Mouse (Mus musculus) frontal cortex, adult (tissue): ENCODE measurements around the gene Zbtb40.

Source experiments
- ATAC-seq: cut with Nextera tagmentation; 2 replicates; pipeline ENCODE4 v1.9.2; 2017; ENCODE audit warnings: mild to moderate bottlenecking, moderate library complexity, mixed read lengths; ENCODE audit not compliant: low TSS enrichment

Zbtb40 gene

DNA sequence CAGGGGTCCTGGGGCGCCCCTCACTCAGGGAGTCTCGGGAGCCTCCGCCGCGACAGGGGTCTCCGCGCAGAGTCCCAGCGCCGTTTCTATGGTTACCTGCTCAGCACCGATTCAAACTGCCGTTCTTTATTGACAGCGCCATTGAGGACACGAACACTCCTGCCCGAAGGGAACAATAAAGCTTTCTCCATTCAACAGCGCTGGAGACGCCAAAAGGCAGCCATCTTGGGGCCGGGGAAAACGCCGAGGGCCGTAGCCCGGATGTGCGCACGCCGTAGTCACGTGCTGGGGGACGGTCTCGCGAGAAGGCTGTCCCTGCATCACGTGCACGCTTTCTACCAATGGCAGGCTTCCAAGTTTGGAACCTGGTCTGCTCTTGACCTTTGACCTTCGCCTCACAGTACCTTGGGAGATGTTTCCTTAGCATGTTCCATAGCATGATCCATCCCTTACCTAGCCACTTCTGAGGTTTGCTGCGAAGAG, at the start of gene Zbtb40:
Gene Zbtb40, minus strand, starts transcription at position 252 of the 483 bp plus-strand sequence.
- peak; percentile 91 for ATAC-seq

DNA sequence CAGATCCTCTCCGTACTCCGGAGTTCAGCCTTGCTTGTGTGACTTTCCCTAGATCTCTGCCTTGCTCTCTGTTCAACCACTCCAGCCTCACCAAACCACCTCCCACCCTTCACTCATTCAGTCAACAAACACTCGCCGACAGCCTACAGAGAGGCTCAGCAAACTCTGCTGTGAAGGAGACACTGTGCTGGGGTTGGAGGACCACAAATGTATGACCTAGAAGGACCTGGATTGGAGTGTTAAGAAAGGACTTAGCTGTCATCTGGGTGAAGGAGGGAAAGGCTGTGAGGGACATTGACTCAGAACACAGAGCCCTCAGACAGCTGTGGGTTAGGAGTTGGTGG, 49.4 kb upstream of the Zbtb40 start:
- no peak for ATAC-seq

DNA sequence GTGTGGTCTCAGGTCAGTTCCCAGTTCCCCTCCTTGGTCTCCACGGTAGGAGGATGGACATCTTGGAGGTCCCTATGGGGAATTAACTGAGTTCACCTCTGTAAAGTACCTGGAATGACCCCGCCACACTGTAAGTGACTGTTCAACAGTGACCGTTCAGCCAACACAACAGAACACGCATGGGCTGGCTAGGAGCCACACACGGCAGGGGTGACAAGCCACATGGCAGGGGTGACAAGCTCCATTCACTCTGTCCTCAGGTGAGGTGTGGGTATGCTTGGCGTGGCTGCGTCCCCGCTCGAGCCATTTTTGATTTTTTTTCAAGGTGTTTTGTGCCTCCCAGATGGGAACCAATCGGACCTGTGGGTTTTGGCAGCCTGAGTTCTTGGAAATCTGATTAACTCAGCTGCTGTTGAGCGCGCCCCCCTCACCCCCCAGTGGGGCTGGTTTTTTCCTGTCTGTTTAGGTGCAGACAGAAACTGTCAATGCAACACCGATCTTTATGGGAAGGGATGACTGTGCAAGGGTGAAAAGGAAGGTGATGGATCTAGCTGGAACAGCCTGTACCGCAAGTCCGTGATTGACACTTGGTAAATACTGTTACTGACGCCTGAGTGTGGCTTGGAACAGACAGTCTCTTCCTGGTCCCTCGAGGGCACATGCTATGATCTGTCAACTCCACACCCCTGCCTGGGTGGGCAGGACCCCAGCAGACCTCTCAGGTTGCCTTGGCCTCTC, 48.8 kb upstream of the Zbtb40 start:
- no peak for ATAC-seq

DNA sequence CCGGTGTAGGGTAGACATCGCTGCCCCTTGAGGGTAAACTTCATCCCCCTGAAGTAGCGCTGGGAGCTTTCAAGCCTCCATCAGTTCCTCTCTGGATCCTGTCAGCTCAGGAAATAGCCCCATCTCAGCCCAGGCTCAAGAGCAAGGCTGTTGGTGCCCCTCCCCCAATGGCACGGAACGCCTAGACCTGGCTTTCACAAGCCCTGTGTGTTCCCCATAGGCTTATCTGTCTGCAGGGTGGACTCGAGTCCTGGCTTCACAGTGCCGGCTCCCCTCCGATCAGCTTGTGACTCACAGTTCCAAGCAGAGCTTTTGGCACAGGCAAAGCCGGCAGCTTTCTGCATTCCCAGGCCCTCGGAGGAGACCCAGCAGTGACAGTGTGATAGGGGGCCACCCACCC, 47.8 kb upstream of the Zbtb40 start:
- no peak for ATAC-seq

DNA sequence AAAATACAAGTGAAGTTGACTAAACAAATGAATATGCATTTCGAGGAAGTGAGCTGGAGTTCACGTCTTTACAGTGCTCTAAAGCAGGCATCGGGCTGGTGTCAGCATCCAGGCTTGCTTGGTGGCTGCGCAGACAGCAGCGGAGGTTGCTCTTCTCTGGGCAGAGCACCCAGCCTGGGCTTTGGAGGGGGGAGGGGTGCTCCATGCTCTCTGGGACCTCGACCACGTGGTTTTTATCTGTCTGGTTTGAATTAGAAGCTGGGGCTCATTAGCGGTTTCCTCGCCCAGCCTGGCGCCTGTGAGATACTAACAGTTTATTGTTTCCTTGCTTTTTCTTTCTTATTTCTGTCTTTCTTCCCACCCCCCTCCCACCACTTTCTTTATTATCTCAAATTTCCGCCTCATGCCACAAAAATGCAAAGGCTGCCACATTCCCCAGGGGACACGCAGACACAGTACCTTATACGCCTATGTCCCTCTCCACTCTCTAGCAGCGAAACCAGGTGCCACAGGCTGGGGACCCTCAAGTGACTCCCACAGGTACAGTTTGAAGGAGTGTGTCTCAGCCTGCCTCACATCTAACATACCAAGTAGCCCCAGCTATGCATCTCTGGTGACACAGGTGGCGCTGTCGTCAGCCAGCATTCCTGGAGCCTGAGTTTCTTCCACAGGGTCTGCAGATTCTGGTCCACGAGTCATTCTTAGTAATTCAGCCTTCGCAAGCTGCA, 36.6 kb upstream of the Zbtb40 start:
- ATAC-seq: no peak

- no peak for ATAC-seq
These were observed 34.3 kb upstream of the Zbtb40 start for GRCm38 (mm10) chr4:137082866-137083265.

DNA sequence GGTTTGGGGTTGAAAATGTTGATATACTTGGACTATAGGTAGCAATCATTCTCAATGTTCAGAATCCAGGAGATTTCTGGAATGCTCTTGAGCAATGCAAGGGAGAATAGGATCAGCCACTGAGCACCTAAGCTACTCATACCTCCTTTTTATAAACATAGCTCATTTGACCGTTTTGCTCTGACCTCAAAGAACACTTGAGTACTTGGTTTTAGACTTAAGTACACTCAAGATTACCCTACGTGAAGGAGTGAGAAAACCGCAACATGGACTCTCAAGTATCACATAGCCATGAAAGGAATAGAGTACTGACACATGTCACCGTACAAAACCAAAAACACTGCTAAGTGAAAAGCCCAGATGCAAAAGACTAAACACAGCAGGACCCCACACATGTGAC, 32.8 kb upstream of the Zbtb40 start:
- ATAC-seq: no peak

- no peak for ATAC-seq
These were observed 28.6 kb upstream of the Zbtb40 start for GRCm38 (mm10) chr4:137077216-137077615.

GRCm38 (mm10) chr4:137071204-137071603, 22.6 kb upstream of the Zbtb40 start:
- no peak for ATAC-seq

DNA sequence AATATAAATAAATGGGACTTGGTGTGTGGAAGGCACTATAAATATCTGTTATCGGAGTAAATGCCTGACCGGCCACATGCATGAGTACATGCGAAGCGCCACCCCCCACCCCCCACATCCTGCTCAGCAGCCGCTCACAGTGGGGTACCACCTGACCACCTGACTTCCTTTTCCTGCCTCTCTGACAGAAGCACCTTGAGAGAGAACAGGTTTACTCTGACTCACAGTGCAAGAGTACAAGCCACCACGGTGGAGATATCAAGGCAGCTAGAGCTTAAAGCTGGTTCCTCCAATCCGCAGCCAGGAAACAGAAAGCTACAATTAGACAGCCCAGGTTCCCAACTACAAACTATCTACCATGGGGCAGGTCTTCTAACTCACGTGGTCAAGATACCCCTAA, 19.9 kb upstream of the Zbtb40 start:
- no peak for ATAC-seq

- ATAC-seq: no peak
These were observed 17.2 kb upstream of the Zbtb40 start for GRCm38 (mm10) chr4:137065846-137066245.

GRCm38 (mm10) chr4:137054932-137055331, 6.3 kb upstream of the Zbtb40 start:
- no peak for ATAC-seq

GRCm38 (mm10) chr4:137053810-137054209, 5.2 kb upstream of the Zbtb40 start:
- ATAC-seq: no peak

DNA sequence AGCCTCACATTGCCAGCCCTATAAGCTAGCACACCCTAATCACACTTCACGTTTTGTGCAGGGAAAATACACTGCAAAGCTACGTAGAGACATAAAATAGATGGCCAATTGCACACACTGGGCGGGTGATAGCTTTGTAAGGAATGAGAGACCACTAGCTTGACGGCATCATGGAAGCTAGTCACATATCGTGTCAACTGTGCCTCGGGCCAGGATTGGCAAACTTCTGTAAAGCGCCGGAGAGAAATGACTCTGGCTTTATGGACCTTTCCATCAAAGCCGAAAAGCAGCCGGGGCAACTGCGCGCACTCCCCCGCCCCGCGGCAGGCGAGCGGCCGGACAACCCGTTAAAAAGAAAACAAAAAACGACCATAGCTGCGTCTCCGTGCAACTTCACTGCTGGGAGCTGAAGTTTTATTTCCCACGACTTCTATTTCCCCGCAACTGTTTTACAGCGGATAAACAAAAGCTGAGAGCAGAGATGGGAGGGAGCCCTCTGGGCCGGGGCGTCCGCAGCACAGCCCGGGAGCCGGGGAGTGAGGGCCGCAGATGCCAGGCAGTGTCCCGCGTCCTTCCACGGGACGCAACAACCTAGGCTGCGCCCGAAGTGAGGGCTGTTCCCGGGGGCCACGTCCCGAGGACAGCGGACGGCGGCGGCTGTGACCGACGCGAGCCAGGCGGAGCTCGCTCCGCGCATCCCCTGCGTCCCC, 606 bp downstream of the Zbtb40 start:
- ATAC-seq: peak; percentile 54

DNA sequence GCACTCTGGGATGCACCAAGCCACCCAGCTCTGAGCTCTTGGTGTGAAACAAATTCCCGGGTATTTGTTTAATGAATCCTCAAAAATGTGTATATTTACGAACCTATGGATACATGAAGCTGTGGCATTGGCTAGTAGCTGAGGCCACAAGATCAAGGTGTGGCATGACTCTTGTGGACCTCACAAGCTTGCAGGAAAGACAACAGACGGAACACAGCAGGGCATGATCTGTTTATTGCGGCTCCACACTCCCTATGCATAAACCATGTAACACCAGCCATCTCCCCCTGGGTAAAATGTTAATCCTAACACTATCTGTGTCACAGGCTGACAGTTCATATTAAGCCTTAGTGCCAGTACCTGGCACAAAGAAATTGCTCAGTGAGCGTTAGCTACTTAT, 2.5 kb downstream of the Zbtb40 start:
- no peak for ATAC-seq

- no peak for ATAC-seq
These were observed 4.1 kb downstream of the Zbtb40 start for GRCm38 (mm10) chr4:137044516-137044915.

GRCm38 (mm10) chr4:137043799-137044198, 4.8 kb downstream of the Zbtb40 start:
- peak; percentile 7; the same call in 1 of the 2 replicates for ATAC-seq

- ATAC-seq: no peak
These were observed 6.6 kb downstream of the Zbtb40 start for GRCm38 (mm10) chr4:137042039-137042438.

GRCm38 (mm10) chr4:137041161-137041621, 7.4 kb downstream of the Zbtb40 start:
- no peak for ATAC-seq

DNA sequence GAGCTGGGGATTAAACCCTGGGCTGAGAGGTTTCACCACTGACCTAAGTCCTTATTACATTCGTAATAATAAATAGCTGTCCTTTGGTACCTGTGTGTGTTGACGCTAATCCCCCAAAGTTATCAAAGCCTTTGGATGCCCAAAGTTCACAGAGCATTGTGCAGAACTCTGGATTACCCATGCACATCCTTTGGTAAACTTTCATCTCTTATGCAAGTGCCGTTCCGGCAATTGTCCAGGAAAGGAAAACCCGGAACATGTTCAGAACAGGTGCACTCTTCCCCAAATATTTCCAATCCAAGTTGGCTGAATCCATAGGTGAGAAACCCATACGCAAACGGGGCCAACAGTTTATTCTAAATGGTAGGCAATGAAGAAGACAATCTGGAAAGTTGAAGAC, 9.2 kb downstream of the Zbtb40 start:
- ATAC-seq: no peak

DNA sequence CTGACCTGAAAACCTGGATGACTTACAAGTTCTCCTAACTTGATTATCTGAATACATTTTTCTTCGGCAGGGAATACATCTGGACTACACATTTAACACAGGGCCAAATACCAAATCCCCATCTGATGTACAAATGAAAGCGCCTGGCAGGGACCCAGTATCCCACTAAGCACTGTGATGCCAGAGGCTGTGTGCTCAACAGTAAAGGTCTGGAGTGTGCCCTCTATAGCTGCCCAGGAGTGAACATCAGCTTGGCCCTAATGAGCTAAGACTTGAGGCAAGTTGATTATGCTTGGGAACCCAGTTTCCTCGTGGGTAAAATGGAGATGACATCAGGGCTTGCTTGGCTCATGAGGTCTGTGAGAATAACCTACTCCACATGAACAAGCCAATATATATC, 10.1 kb downstream of the Zbtb40 start:
- ATAC-seq: no peak

- no peak for ATAC-seq
These were observed 10.5 kb downstream of the Zbtb40 start for GRCm38 (mm10) chr4:137038096-137038495.
